Mouse (Mus musculus) C2C12 (cell line): ENCODE measurements at regions not wholly inside any gene's neighbourhood (a gene's known extent, or its start where the extent isn't known, plus 50 kb on each side); places are given as distances from the start of the nearest gene placed in this dataset.

Source experiments
- CEBPB ChIP-seq: IDR thresholded peaks from one replicate; pipeline ENCODE4 v1.6.1; 2011; ENCODE audit warnings: low read depth, mild to moderate bottlenecking, control low read depth, moderate library complexity
- CTCF ChIP-seq: IDR thresholded peaks from one replicate; pipeline ENCODE4 v1.5.1; 2011; ENCODE audit not compliant: control insufficient read depth, insufficient read depth, insufficient read length
- MAX ChIP-seq: IDR thresholded peaks from one replicate; pipeline ENCODE4 v1.6.1; 2011; ENCODE audit warnings: mild to moderate bottlenecking, control low read depth
- USF1 ChIP-seq: IDR thresholded peaks from one replicate; pipeline ENCODE4 v1.6.1; 2011; ENCODE audit warnings: low read depth, mild to moderate bottlenecking, control low read depth, moderate library complexity

DNA sequence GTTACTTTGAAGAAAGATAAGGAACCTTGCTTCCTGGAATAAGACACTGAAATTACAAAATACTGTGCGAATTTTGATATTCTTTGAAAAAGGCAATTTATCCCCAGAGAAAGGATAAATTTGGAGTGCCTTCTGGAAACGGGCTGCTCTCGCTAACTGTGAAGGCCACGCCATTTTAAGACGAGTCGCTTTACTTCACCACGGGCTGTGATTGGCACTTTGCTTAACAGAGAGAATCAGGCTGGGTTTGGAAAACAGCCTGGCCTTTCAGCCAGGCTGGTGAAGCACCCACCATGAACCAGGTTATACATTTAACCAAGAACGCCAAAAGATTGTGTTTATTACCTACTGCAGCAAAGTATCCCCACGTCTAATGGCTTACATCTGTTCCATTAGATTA lies 132.7 kb downstream of the Gm9817 start:
- no peak for TF ChIP-seq CTCF
- TF ChIP-seq USF1: no peak
- no peak for TF ChIP-seq MAX
- TF ChIP-seq CEBPB: no peak
